Mouse (Mus musculus): ENCODE measurements at regions not wholly inside any gene's neighbourhood (a gene's known extent, or its start where the extent isn't known, plus 50 kb on each side); places are given as distances from the start of the nearest gene placed in this dataset.
"Not testable (repeated sequence)": the region's sequence is repeated elsewhere in the genome, so short reads cannot be mapped to it uniquely, and the experiment has no call there.

DNA sequence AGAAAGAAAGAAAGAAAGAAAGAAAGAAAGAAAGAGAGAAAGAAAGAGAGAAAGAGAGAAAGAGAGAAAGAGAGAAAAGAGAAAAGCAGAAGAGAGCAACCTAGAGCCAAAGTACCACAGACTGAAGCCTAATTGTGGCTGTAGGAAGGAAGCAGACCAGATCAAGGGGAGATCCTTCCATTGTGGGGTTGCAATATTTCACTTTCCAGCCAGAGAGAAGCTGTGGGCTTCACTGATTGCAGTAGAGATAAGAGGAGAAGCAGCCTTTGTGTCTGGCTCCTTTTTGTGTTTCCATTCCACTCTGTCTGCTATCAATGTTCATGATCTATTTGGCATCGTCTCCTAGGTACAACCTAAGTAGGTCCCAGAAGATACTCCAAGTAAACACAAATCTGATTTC lies 79.0 kb upstream of the Xcl1 start:
- no peak for DNase-seq

DNA sequence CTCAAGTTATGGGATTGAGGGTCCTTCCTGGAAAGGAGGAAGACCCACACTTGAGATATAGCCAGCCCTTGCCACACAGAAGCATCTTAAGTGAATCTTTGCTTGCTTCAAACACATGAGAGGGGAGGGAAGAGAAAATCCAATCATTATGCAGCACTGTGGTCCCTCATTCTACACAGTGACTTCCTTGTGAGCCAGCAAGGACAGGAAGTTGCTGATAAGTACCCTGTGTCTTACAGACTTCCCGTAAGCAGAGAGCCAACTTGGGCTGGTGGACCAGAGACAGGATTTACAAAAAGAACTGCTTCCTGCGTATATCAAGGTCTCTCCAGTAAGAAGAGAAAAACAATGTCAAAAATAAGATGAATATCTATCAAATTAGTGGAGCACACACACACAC lies 78.1 kb upstream of the Xcl1 start:
- no peak for DNase-seq

DNA sequence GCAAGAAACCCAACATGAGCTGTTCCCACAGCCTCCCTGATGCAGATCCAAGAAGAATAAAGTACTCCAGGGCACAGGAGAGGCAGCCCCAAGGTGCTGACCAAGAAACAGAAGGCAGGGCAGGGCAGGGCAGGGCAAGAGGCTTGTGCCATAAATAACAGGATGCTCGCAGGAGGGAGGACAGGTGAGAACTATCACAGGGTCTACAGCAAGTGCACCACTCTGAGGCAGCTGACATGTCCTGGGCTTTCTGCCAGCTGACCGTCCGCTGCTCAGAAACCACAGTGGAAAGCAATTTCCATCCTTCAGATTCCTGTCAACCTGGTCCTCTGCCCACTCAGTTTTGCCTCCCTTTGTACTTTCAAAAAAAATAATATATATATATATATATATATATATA lies 77.0 kb upstream of the Xcl1 start:
- no peak for DNase-seq

DNA sequence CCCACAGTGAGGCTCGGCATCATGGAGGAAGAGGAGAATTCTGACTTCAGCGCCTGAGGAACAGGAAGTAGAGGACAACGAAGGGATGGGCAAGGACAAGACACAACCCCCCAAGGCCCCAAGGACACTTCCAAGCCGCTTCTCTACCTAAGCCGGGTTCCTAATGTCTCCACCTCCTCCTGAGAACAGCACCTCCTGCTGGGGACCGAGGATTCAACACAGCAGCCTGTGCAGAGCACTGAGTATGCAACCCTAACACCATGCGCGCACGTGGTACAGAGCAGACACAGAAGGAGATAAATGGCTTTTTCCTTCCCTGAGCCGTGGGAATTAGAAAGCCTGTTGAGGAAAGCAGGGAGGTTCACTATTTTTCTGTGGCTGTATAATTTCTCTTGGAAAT lies 64.2 kb upstream of the Xcl1 start:
- DNase-seq, result peak; percentile 16

DNA sequence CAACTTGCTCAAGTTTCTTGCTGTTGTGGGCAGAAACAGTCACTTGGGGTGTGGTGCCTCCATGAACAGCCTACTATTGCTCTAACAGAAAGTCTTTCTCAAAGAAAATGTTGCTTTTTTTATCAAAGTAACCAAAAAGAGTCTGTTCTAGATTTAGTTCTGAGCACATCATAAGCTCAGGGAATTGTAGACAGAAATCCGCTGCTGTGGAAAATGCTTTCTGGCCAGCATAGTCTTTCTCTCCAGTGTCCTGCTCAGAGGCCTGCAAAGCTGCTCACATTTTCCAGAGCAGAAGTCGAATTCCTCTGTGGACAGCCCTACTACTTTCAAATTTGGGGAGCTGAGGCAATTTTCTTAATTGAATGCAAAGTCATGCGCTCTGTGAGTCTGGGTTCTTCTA lies 63.3 kb upstream of the Xcl1 start:
- no peak for DNase-seq

DNA sequence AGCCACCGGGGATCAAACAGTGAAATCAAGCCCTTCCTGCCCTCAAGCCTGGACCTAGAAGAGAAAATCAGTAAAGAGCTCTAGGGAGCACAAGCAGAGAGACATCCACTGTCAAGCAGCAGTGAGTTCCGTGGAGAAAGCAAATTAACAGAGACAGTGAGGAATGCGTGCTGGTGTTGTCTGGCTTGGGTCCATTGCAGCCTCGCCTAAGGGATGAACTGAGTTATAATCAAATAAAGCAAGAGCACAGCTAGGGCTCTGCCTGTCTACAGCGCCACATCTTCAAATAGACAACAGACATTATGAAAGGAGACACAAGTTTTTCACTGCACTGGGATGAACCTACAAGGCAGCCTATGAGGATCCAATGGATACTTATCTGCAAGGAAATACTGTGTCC lies 62.3 kb upstream of the Xcl1 start:
- peak; percentile 27 for DNase-seq

DNA sequence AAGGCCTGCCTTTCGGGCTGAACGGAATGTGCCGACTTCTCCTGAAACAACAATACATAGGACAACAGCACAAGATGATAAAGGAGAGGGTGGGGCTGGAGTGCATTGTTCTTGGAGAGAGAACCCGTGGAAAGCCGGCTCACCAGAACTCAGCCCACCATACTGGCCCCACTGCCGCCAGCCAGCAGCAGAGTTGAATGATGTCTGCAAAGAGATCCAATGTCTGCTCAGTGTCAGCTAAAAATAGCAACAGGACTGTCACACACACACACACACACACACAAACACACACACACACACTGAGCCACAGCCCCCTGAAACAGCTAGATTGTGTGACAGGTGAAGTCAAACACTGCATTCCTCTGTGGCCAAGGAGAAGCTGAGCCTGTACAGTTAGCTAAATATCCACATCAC lies 58.9 kb upstream of the Xcl1 start:
- DNase-seq, result no peak

DNA sequence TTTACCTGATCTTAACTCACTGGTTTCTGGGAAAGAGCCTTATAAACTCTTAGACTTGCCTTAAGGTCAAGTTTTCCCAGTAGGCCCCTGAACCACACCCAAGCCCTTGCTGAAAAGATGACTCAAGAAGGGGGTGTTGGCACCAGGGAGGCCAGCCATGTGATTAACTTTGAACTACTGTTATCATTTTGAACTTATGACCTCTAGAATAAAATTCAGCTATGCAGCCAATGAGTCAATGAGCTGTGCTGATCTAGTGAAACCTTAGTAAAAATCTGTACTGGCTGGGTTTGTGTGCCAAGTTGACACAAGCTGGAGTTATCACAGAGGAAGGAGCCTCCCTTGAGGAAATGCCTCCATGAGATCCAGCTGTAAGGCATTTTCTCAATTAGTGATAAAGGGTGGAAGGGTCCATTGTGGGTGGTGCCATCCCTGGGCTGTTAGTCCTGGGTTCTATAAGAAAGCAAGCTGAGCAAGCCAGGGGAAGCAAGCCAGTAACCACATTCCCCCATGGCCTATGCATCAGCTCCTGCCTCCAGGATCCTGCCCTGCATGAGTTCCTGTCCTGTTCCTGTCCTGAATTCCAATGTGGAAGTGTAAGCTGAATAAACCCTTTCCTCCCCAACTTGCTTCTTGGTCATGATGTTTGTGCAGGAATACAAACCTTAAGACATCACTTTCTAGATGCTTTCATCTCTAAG lies 58.0 kb upstream of the Xcl1 start:
- not testable (repeated sequence) for DNase-seq

DNA sequence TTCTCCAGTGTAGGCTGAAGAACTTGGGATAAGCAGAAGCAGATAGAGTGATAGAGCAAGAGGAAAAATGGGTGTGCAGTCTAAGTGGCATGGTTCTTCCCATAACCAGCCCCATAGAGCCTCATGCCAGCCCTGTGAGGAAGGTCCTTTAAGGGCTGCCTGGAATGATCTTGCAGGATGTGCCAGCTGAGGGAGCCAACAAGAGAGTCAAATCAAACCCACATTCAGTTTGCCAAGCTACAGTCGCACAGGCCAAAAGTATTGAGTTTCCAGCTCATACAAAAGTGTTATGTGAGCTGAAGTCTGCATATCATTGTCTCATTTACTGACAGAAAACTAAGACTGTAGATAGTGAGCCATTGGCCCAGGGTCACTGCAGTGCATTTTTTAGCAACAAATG lies 53.7 kb upstream of the Xcl1 start:
- no peak for DNase-seq

DNA sequence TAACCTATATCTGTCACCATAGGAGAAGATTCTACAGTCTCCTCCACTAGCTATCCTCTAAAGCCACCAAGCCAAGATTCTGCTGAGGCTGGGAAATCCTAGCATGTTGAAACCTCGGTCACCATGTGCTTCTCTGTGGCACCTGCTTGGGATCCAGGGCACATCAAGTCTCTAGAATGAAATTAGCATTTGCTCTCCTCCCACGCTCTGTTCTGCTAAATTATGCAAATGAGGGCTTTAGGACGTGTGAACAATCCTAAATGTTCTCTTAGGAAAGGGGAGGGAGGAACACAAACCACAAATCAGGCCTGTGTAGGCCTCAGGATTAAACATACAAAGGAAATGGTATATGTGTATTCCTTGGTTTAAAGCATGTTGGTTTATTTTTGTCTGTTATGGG lies 52.9 kb upstream of the Xcl1 start:
- DNase-seq, result no peak

DNA sequence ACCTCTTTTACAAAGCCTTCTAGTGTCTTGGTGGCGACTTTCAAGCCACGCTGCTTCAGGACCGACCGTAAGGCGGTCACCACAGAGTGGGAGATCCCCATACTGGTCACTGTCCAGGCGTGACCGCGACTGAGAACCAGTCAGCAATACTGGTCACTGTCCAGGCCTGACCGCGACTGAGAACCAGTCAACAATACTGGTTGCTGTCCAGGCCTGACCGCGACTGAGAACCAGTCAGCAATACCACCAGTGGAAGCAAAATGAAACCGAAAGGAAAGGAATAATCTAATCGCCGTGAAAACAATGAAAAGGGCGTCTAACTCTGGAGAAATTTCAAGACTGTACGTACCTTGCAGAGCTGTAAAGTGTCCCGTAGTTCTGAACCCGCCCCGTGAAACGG lies 50.2 kb upstream of the Xcl1 start:
- not testable (repeated sequence) for DNase-seq
